Mouse (Mus musculus) MN1 (cell line): ENCODE results near the gene Smad6.
A peak's percentile ranks its signal among the peaks of the same experiment; 100 is the strongest.

Experiments
- DNase-seq: peaks from one replicate; pipeline ENCODE4 v3.0.0-alpha.2; 2016; ENCODE audit warnings: low spot score

The Smad6 gene

DNA sequence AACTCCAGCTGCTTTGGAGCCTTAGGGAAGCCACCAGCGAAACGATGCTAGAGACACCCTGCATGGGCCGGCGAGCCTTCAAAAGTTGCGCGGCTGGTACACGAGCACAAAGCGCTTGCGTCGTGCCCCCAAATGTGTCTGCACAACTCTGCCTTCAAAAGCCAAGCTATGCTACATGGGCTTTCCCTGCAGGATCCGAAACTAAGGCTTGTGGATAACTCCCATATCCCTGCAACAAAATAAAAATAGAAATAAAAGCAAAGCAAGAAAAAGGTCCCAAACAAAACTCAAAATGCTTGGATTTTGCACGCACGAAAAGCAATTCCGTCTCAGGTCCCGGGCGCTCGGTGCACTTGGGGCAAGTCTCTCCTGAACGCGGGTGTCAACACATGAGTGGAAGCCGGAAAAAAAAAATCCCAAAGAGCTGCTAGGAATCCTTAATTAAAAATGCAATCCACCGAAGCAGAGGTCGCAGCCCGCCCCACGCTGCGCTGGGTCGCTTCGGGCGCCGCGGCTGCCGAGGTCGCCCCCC is 474 bp downstream of the Smad6 start:
- peak; percentile 24 for DNase-seq

DNA sequence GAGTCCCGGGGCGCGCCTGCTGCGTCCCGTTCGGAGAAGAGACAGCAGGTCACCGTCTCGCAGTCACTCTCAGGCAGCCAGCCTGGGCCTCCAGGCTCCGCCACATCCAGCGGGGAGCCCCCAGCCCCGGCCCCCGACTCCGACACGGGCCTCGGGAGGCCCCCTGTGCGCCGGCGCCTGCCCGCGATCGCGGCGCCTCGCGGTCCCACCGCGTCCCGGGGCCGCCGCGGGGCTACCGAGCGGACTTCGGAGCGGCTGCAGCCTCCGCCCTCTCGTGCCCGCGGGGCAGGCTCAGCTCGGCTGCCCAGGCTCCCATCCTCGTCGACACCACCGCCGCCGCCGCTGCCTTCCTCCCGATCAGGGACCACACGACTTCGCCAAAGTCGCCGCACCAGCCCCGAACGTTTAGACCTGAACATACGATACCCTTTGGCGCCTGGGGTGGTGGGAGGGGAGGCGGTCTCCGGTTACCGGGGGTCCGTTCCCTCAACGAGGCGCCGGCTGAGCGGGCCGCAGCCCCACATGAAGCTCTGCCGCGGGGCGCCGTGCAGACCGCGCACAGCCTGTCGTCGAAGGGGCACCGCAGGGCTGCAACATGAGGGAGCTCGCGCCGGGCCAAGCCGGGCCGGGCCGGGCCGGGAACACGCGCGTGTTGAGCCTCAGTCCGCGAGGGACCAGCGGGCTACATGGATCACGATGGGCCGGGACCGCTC is 1.1 kb downstream of the Smad6 start:
- DNase-seq = no peak

DNA sequence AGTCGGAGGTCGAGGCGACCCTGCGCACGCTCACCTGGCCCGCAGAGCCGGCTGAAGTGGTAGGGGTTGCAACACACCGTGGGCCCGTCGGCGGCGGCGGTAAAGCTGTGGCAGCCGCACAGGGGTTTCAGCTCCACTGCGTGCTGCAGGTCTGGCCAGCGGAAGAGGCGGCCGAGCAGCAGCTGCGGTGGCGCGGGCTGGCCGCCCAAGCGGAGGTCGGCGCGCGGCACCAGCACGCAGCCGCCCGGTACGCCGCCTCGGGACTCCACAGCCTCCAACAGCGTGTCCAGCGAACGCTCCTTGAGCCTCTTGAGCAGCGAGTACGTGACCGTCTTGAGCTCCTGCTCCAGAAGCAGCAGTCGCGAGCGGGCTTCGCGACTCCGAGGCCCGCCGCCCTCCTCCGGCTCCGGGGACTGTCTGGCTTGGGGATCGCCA is 1.7 kb downstream of the Smad6 start:
- DNase-seq = no peak

DNA sequence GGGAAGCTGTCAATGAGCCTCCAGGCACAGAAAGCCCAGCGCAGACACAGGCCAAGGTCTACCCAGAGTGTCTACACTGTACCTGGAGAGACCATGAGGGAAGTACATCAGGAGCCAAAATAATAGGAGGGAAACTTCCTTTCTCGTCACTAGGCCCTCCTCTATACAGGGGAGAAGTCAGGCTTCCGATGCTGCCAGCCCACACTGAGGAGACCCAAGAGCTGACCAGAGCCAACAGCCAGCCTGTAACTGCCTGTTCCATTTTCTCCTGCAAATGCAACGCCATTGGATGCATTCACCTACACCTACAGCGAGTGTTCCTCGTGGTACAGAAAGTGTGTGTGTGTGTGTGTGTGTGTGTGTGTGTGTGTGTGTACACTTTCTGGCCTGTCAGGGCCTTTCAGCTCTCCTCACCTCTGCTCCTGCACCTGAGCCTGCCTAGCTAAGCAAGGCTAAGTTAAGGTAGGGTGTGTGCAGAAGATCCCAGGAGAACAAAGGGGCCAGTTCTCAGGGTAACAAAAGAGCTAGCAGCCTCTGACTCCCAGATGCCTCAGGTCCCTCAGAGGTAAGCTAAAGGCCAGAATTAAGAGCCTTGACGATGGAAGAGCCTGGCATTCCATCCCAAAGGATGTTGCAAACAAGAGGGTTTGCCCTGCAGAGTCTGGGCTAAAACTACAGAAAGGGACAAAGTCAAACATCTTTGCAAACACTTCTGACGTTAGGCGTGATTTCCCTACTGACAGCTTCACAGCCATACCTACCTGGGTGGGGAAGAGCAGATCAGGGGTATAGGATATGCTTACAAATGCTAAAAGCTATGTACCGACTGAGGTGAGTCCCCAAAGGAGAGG is 2.6 kb downstream of the Smad6 start:
- no peak for DNase-seq

DNA sequence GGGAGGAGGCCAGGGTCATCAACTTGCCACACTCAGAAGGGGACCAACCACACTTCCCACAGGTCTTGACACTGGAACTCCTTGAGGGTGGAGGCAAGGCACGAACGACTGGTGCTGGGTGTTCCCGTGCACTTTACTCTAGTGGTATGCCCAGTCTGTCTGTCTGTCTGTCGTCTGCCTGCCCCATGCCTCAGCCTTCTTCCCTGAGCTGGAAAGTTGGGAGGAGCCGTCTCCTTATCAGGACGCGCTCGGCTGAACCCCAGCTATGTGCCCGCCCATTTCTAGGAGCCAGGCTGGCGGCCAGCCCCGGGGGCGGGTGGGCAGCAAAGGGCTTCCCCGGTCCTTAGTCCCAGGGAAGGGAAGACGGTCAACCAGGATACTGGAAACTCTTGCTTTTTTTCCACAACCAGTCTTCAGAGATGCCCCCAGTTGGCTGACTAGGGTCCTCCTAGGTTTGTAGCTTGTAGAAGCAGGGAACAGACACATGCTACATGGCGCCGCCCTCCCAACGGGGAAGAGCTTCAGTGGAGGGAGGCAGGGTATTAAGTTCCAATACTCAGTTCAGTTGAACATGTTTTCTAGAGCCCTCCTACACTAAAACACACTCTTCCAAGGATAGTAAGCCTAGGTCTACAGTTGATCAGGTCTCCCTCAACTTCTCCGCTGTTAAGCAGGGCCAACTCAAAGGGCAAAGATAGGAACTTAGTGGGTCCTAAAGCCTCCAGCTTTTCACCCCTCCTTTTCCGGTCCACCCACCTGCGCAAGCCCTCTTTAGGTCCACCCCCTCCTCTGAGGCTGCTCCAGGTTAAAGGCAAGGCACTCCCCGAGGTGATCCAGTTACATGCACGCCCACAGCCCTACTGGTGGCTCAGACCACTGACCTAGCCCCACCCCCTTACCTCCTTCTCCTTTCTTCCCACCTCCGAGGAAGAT is 3.7 kb downstream of the Smad6 start:
- DNase-seq = no peak

DNA sequence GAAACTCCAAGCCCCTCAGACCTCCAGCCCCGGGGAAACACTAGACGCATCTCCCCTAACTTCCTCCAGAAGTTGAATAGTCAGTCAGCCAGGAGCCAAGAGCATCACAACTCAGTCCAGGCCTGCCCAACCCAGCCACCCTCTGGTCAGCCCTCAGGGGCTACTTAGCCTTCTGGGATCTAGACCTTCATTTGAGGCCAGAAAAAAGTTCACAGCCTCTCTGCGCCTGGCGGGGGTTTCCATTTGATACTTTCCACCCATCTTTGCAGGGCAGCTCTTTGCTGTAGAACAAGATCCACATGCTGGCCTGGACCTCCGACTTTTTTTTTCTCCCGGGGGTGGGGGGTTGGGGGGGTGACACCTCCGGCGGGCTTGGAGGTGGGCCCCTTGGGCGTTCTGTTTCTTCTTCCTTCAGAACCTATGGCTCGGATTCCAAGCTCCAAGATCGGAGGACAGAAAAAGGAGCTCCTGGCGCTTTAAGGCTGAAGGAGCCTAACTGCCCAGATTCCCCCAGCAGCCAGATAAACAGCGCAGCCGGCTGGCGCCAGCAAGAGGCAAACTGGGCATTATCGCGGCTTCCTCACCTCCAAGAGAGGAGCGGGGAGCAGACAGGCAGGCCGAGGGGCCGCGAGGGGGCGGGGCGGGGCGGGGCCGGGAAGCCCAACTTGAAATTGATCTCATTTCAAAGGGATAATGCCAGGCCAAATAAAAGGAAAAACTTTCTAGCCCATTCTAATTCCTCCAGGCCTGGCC is 5.0 kb downstream of the Smad6 start:
- DNase-seq = peak; percentile 77

DNA sequence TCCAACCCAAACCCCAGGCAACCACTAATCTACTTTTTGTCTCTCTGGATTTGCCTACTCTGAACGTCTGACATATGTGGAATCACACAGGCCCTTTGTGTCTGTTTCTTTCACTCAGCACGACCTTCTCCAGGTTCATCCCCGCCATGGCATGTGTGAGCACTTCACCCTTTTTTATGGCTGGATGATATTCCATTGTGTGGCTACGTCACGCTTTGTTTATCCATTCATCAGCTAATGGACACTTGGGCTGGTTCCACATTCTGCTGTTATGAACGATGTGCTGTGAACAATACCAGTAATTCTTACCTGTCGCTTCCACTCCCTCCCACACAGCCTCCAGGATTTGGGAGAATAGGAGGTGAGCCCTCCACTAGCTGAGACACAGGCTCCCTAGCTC is 5.8 kb downstream of the Smad6 start:
- DNase-seq = no peak

DNA sequence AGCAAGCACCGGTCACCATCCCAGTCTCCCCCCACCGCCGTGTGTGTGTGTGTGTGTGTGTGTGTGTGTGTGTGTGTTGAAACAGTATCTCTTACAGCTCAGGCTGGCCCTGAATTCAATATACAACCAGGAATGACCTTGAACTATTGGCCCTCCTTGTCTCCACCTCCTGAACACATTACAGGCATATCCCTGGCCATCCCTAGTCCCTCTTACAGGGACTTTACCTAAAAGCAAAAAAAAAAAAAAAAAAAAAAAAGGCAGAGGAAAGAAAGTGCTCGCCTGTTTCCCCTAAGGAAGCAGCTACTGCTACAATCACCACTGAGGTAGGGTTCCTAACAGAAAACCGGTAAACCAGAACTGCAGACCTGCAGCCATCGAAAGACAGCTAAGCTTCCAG is 7.1 kb downstream of the Smad6 start:
- no peak for DNase-seq

DNA sequence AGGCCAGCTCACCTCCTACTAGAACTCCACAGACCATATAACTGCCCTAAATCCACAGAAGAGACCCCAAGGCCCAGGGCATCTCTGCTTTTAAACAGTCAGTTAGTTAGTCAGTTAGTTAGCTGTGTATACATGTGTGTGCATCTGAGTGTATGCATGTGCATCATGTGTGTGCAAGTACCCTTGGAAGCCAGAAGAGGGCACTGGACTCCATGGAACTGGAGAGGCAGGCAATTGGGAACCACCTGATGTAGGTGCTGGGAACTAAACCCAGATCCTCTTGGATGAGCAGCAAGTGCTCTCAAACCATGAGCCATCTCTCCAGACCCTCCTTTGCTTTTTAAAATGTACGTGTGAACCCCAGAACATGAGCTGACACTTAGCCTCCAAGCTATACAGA is 10.5 kb downstream of the Smad6 start:
- no peak for DNase-seq

DNA sequence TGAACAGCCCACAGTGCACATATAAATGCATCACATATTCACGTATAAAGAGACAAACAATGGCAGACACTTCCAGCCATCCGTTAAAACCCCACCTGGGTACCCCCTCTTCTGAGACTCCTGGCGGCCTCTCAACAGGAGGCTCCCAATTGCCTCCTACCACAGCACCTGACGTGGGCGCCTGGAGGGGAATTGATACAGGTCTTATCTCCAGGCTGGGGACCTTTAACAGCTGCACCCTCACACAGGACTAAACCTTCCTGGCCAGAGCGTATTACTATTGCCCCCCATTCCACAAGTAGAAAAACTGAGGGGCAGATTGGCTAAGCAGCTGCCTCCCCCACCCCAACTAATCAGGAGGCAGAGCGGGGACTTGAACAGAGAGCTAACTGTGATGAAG is 18.9 kb downstream of the Smad6 start:
- DNase-seq = no peak

DNA sequence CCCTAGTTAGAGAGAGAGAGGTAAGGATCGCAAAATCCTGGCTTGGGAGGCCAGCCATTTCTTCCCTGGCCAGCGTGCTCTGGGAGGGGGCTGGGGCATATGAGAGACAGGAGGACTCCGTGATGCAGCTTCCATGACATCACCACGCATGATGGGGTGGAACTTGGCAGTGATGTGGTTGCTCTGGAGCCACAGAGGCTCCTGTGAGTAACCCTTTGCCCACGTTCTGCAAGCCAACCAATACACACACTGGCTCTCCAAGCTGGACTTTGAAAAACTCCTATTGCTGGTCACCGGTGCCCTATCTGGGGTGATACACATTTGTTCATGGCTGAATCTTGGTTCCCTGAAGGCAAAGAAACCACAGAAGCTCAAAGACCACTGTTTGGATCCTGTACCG is 20.8 kb downstream of the Smad6 start:
- peak; percentile 29 for DNase-seq

DNA sequence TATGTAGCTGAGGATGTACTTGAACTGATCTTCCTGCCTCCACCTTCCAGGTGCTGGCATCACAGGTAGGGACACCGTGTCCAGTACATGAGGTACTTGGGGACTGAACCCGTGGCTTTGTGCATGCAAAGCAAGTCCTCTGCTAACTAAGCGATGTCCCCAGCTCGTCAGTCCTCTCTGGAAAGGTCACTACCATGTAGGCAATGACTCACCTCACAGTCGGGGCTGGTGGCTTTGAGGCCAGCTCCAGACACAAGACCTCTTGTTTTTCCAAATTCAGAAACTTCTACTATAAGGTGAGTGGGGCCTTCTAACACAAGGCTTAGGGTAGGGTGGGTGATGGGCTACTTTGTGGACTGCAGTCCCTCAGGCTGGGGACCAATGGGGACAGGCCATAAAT is 21.8 kb downstream of the Smad6 start:
- DNase-seq = no peak

DNA sequence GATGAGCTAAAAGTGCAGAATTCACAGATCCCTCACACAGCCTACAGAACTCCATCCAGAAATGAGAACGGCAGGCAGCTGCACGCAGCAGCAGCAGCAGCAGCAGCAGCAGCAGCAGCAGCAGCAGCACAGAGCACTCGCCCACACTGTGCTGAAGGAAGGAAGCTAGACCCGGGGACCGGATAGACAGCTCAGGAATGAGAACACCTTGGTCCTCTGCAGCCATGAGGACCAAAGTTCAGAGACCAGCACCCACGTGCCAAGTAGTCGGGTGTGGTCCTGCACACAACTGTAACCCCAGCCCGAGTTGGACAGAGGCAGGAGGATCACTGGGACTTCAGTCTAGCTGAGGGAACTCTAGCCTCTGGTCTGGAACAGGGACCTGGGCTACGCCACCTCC is 22.7 kb downstream of the Smad6 start:
- no peak for DNase-seq

DNA sequence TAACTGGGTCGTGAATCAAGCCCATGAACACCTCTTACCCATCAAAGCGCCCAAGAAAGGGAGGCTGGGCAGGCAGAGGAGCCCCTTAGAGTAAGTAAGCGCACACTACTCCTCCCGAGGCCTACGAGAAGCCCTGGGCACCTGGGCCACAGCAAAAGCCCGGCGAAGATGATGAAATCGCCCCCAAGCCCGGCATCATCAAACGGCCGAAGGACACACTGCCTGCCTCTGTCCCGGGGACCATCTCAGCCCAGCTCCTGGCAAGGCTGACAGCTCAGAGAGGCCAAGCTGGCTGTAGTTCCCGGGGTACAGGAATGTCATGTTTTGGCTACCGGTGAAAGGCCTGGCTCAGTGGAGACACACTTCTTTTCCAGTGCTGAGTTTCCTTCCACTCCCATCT is 23.8 kb downstream of the Smad6 start:
- no peak for DNase-seq

DNA sequence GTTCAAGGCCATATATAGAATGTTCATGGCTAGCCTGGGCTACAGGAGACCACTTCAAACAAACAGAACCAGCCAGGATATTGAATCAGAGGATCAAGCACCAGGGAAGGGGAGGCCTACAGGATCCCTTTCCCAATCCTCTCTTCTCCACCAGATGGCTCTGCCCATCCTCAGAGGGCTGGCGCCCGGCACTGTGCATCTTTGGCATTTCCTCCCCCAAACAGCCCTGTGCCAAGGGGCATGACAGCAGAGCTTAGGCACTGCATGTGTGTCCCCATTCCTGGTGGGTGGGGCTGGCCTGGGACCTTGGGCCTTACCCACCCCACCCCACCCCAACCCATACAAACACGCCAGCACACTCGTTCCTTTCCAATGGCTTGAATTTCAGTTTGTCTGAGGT is 24.4 kb downstream of the Smad6 start:
- DNase-seq = peak; percentile 65

DNA sequence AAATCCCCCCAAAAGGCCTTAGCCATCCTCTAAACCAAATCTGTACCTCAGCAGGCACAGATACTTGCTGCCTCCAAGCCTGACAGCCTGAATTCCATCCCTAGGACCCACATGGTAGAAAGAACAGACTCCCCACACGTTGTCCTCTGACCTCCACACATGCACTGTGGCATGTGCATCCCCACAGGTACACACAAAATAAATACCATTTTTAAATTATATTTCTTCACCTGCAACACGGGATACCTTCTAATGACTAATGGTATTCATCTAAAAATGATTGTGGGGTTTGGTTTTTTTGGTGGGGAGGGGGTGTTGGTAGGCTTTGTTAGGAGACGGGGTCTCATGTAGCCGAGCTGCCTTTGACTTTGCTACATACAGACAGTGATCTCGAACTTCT is 28.6 kb downstream of the Smad6 start:
- DNase-seq = no peak

DNA sequence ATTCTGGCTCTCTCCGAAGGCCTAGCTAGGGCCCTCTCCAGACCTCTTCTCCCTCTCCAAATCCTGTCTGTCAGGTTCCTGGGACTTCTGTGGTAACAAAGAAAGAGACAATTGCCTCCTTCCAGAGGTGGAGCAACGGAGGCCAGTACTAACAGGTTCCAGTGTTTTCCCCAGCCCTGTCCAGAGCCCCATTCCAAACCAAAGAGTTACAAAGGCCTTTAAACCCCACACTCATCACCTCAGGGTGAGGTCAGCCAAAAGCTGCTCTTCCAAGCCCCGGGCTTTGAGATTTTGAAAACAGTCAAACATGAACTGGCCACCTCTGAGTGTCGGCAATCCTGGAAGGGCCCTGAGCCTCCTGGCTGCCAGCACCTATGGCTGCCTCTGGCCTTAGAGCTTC is 29.1 kb downstream of the Smad6 start:
- DNase-seq = no peak

DNA sequence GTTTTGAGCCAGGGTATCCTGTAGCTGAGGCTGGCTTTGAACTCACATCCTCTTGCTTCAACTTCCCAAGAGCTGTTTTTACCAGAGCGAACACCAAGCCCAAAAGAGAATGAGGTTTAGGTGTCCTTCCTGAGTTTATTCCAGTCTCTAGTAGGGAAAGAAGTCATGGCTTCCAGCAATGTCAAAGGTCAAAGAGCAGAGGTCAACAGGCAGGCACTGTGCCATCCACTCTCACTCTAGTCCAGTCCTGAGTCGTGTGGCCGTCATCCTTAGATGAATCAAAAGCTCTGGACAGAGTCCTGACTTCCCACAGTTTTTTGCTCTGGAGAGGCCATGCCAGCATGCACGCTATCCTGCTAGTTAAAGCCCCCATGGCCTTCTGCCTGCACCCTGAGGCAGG is 30.7 kb downstream of the Smad6 start:
- DNase-seq = no peak

DNA sequence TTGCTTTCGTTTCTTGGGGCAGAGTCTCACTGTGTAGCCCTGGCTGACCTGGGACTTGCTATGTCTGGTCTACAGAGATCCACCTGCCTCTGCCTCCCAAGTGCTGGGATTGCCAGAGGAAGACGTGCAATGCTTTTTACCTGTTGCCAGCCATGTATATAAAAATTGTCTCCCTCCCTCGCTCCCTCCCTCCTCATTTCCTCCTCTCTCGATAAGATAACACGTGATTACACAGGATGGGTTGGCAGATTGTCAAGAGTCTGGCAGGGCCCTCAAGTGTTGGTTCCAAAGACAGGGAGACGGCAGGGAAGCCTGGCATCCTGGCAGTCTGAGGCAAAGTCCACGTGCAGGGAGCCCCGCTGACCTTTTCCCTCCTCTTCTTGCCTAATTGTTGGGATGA is 32.2 kb downstream of the Smad6 start:
- DNase-seq = peak; percentile 59

DNA sequence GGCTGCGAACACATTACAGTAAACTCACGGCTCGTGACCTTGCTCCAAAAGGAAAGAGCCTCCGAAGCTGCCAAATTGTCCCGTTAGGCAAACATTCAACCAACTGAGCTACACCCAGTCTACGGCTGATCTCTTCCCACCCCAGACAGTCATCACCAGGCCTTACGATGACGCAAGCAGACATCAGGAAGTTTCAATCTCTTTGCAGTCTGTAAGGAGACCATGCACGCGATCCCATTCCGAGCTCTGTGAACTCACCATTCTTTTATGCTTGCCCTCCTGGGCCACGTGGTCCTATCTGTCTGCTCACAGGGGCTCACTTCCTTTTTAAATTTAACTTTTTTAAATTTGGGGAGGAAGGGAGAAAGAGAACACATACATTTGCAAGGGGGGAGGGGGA is 32.6 kb downstream of the Smad6 start:
- no peak for DNase-seq

DNA sequence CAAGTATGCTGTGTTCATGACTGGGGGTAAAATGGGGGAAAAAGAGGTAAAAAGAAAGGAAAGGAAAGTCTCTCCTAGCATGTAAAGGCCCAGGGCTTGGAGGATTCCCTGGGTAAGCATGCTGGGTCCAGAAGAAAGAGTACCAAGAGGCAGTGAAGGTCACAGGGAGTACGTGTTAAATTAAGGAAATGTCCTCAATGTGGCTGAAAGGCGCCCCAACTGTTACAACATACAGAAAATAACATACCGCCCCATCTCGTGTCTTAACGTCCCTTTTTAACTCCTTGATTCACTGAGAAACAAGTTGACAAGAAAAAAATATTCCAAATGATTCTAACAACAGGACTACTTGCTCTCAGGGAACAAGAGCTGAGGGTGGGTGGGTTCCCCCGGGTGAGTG is 36.7 kb downstream of the Smad6 start:
- no peak for DNase-seq
